Mouse (Mus musculus): ENCODE data around the gene Nlgn2.

The Nlgn2 gene

DNA sequence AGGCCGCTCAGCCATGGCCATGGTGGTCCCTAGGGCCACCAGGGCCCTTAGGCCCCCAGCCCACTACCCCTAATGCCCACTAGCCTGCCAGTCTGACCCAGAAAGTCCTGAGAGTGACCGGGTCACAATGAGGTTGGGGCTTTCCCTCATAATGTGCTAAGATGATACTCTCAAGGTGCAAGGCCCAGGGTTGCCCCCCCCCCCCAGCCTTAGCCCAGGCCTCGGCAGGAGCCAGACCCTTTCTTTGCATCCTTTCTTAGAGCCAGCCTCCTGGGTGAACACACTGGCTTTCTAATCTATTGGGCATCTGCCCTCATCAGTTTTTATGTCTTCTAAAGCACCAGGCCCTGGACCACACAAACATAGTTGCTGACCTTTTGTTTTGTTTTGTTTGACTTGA, 15.5 kb downstream of the Nlgn2 start, which contains the start of gene Spem1:
Gene Spem1, minus strand, starts transcription at position 101 of the 400 bp plus-strand sequence.
- DNase-seq (ENCODE audit: low spot score) = no peak

GRCm38 (mm10) chr11:69818871-69819270, 18.7 kb downstream of the Nlgn2 start:
- DNase-seq (ENCODE audit: low spot score) = no peak

DNA sequence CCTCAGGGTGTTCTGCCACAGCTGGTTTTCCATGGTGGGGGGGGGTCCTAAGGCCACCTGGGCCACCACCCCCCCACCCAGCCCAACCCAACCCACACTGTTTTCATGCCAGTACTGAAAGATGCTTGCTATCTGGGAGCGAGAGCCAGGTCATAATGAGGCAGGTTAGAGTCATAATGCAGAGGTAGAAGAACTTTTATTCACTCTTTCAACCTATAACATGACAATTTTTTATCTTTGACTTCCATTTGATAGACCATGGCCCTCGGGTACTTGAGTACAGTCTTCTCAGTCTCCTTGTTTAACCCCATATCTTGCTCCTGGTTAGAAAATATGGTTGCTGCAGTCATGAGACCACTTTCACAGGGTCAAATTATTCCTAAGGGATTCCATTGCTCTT, 19.2 kb downstream of the Nlgn2 start, which contains the start of gene Spem2:
Gene Spem2, minus strand, starts transcription at position 101 of the 400 bp plus-strand sequence.
- DNase-seq (ENCODE audit: low spot score) = no peak

DNA sequence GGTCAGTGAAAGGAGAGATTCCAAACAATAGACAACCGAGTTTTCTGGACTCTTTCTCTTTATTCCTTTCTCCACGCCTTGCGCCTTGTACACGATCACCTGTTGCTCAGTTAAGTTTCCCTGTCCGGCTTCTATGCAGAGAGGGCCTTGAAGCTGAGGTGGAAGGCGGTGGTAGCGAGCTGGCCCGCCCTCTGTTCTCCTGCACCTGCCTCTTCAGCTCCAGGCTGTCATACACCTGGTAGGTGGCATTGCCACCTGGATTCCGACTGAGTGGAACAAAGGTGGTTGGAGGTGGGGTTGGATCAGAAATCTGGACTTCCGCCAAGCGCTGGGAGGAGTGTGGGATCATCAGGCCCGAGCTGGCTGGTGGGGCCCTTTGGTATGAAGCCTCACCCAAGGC, 21.1 kb downstream of the Nlgn2 start:
- DNase-seq (ENCODE audit: low spot score) = no peak

DNA sequence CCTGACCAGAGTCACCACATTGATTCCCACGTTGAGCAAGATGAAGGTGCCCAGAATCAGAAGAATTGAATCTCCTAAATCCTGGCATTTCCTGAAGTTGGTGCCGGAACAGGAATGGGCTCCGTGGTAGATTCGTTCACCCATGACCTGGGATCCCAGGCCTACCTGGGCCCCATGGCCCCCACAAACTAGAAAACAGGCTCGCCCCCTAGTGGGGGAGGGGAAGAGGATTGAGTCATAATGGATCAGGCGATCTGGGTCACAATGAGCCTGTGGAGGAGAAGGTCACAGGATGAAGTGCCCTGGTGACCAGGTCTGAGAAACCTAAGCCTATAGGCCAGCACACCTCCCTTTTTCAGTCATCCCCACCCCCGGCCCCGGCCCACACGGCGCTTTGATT, 22.4 kb downstream of the Nlgn2 start, which contains the start of gene Gm39566:
Gene Gm39566, minus strand, starts transcription at position 144 of the 400 bp plus-strand sequence.
- DNase-seq (ENCODE audit: low spot score) = no peak

DNA sequence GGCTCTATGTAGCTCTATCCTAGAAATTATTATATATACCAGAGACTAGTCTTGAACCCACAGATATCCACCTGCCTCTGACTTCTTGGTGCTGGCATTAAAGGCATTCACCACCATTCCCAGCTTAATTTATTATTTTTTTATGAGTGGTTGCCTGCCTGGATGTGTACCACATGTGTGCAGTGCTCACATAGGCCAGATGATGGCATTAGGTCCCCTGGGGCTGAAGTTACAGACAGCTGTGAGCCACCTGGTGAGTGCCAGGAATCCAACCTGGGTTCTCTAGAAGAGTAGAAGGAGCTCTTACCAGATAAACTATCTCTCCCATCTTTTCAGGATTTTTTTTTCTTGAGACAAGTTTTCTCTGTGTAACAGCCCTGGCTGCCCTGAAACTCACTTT, 27.3 kb downstream of the Nlgn2 start:
- no peak for DNase-seq (ENCODE audit: low spot score)

DNA sequence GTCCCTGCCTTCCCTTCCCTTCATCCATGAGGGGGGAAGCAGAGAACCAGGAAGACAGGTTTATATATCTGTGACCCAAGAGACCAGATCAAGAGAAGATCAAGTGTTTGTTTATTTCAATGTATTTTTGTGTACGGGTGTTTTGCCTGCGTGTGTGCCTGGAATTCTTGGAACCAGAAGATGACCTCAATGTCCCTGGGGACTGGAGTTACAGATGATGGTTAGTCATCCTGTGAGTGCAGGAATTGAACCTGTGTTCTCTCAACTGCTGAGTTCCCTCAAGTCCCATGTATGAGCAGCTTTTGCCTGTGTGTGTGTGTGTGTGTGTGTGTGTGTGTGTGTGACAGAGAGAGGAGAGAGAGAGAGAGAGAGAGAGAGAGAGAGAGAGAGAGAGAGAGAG, 29.9 kb downstream of the Nlgn2 start:
- DNase-seq (ENCODE audit: low spot score) = no peak

GRCm38 (mm10) chr11:69806378-69806777, 31.2 kb downstream of the Nlgn2 start:
- no peak for DNase-seq (ENCODE audit: low spot score)

DNA sequence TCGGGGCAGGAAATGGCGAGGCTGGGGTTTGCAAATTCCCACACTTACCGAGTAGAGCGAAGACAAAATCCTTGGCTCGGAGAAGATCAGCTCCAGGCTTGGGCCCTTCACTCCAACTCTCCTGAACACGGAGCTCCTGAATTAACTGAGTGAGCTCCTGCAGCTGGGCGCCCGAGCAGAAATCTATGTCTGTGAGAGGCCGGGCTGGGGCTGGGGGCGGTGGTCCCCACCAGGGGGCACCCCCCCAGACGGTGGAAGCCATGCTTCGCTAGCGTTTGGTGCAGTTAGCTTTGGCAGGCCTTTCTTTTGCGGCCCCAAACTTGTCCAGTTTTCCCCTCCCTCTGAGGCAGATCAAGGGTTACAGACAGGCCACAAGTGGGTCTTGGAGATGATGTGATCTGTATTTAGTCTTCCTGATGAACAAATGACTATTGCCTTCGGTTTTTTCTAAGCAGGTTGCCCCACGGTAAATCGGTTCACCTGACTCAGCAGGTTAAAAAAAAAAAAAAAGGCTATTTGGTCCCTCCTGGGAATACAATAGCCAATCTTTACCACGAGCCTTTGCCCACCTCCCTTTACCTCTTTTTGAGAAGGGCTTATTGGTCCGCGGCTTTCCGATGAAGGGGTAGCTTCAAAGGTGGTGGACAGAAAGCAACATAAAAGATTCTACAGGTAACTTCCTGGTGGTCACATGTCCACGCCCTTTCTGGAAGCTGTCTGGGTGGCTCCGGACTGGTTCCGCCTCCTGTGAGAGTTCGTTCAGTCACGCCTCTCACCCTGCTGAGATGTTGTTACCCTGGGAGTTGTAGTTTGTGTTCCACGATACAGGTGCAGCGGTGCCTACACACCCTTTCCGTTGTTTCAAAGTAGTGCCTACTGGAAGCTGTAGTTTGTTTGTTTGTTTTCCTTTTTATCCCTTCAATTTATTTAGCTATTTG, 32.3 kb downstream of the Nlgn2 start, which contains the start of gene Tmem102:
Gene Tmem102, minus strand, starts transcription at position 653 of the 938 bp plus-strand sequence.
- no peak for DNase-seq (ENCODE audit: low spot score)

DNA sequence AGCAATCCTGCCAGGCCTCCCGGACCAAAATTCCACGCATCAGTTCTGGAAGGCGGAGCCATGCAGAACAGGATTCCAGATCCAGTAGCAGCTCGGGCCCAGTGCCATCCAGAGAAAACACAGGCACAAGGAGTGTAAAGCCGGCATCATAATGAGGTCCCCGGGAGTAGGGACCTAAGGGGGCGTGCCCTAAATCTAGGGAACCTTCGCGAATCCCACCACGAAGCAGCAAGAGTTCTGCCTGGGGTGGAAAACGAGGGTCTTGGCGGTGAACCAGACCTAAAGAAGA, 33.0 kb downstream of the Nlgn2 start:
- no peak for DNase-seq (ENCODE audit: low spot score)

- peak; percentile 80 for DNase-seq (ENCODE audit: low spot score)
Observed at GRCm38 (mm10) chr11:69803786-69804651, 33.6 kb downstream of the Nlgn2 start.

DNA sequence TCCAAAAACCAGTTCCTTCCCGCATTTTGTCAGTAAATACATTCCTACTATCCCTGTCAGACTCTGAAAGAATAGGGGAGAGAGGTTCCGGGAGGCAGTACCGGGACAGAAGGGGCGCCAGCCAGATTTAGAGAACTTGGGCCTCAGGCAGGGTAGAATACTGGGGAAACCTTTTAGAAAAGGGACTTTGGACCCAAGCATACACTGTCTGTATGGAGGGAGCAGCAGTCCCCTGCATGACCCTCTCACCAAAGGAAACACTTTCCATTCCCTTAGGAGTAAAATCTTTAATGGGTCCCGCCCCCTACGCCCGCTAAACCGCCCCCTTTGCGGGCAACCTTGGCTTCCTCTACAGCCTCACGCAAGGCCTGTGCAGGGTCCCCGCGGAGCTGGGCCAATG, 34.3 kb downstream of the Nlgn2 start:
- DNase-seq (ENCODE audit: low spot score) = no peak

- peak; percentile 77 for DNase-seq (ENCODE audit: low spot score)
Observed at GRCm38 (mm10) chr11:69802648-69803105, 34.9 kb downstream of the Nlgn2 start.

- no peak for DNase-seq (ENCODE audit: low spot score)
Observed at GRCm38 (mm10) chr11:69801379-69801977, 36.1 kb downstream of the Nlgn2 start, which contains the start of gene Fgf11. Gene Fgf11 (minus strand): TSS chr11:69801857.

DNA sequence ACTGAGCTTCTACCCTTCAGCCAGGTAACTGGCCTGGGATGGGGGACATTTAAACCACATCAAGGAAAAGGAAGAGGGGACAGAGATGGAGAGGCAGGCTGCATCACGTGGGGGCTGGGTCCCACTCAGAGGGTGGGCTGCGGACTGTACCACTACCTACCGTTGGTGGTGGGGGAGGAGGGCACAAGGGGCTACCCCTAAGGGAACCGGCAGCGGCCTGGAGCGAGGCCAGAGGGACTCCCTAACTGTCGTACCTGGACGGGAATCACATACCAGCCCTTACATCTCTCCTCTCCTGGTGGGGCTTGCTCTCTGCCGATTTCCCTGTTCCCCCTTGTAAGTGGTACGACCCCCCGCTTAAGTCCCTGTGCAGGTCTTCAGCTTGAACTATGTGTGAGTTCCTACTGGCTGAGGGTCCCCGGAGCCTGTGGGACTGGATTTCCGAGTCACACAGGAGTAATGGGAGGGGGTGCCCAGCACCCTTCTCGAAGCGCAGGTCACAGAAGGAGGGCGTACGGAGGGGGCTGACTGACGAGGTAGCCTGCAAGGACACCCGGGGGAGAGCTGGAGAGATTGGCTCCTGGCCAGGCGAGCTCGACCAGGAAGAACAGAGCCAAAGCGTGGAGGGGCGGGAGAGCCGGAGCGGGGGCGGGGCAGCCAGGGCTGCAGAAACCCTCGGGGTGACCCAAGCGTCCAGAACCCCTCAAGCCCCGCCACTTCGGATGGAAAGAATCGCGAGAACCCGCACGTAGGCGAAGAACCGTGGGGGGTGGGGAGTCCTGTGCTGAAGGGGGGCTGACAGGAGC, 37.0 kb downstream of the Nlgn2 start:
- DNase-seq (ENCODE audit: low spot score) = peak; percentile 84

DNA sequence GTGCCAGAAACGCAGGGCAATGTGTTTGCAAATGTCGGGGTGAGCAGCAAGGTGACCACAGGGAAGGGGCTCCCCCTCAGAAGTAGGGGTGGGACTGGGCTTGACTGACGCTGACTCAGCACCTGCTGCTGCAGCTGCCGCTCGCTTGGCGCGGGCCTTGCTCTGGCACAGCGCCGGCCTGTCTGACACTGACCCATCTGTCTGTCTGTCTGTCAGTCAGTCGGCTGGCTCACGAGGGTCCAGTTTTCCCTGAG, 37.5 kb downstream of the Nlgn2 start:
- no peak for DNase-seq (ENCODE audit: low spot score)

GRCm38 (mm10) chr11:69799394-69800137, 38.0 kb downstream of the Nlgn2 start:
- DNase-seq (ENCODE audit: low spot score) = peak; percentile 67

- DNase-seq (ENCODE audit: low spot score) = no peak
Observed at GRCm38 (mm10) chr11:69797924-69798323, 39.7 kb downstream of the Nlgn2 start.

DNA sequence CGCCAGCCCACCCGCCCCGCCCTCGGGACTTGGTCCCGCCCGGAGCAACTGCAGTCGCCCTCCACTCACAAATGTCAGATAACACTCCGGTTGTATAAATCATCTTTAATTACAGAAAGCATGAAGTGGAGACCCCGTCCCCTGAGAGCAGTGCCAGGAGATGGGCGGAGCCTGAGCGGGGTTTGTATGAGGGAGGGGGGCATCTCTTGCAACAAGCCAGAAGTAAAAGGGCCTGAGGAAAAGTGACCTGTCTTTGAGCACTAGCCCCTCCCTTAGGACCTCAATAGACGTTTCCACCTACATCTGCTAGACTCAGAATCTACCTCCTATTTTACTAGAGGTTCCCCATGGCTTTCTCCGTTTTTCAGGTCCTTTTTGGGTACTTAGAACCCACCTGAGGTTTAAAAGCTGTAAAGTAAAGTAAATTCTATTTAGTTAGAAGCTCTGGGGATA, 41.6 kb downstream of the Nlgn2 start:
- peak; percentile 24 for DNase-seq (ENCODE audit: low spot score)

DNA sequence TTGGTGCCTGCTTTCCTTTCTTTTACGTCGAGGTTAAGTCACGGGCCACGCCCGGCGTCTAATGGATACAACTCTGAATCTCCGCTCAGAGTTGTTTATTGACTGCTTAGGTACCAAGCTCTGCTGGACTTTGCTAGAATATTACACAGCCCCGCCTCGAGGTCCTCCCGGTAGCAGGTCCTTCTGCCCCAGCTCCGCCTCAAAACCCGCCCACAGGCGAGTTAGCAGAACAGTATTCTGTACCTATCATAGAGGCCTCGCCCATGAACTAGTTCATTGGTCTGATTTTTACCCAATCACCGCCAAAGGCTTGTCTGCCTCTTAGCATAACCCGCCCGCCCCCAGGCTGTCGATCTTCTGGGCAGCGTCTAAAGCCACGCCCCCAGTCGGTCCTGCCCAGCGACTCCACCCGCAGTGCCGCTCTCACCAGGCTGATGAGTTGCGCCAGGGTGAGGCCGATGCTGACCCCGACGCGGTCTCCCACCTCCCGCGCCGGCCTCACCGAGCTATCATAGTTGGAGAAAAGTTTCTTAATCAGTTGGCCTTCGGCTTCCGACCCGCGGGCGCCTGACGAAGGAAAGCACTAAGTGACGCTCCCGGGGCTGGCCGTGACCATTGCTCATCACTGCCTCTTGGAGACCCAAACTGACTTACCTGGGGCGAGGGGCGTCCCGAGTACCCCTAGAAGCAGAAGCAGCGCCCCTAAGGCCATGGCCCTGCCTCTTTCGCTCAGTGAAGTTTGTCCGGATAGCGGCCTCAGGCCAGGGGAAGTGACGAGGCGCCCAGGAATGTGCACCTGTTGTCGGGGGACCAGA, 42.2 kb downstream of the Nlgn2 start, which contains the start of gene Chrnb1:
Gene Chrnb1, minus strand, starts transcription at position 776 of the 815 bp plus-strand sequence.
- peak; percentile 99 for DNase-seq (ENCODE audit: low spot score)

Measured in retina, embryonic 14.5 days (tissue).